Mouse (Mus musculus) embryonic facial prominence, embryonic 12.5 days (tissue): Measurements from ENCODE around the gene Dst. TPM values are rescaled to one million over a fixed set of nuclear protein-coding genes. Genes with fewer than 3 reads are reported as not detected.

Experiments
- ATAC-seq: fragments of 200-750 bp; cut with Nextera tagmentation; 2 replicates; pipeline ENCODE4 v1.8.0; 2017; ENCODE audit not compliant: insufficient number of reproducible peaks, insufficient read depth, low FRiP score, low TSS enrichment
- H3K27ac ChIP-seq: fragments of 300-500 bp; sonication (generic); 2 replicates; pipeline ENCODE4 v1.5.1; 2016; ENCODE audit warnings: mild to moderate bottlenecking
- H3K27me3 ChIP-seq: fragments of 300-500 bp; sonication (generic); 2 replicates; pipeline ENCODE4 v1.6.1; 2016; ENCODE audit warnings: mild to moderate bottlenecking, moderate library complexity
- H3K36me3 ChIP-seq: fragments of 300-500 bp; sonication (generic); 2 replicates; pipeline ENCODE4 v1.6.1; 2016; ENCODE audit warnings: mild to moderate bottlenecking
- H3K4me1 ChIP-seq: fragments of 300-500 bp; sonication (generic); 2 replicates; pipeline ENCODE4 v1.6.1; 2016
- H3K4me2 ChIP-seq: fragments of 300-500 bp; sonication (generic); replicated peaks from 2 replicates; pipeline ENCODE4 v1.6.1; 2016; ENCODE audit warnings: mild to moderate bottlenecking, moderate library complexity
- H3K4me3 ChIP-seq: fragments of 300-500 bp; sonication (generic); 2 replicates; pipeline ENCODE4 v1.5.1; 2016; ENCODE audit warnings: mild to moderate bottlenecking
- H3K9ac ChIP-seq: fragments of 300-500 bp; sonication (generic); 2 replicates; pipeline ENCODE4 v1.6.1; 2016; ENCODE audit warnings: mild to moderate bottlenecking, moderate library complexity
- H3K9me3 ChIP-seq: fragments of 300-500 bp; sonication (generic); 2 replicates; pipeline ENCODE4 v1.6.1; 2016; ENCODE audit warnings: mild to moderate bottlenecking, moderate library complexity
- WGBS: fragments of 180-500 bp; shearing (Covaris S2); methylation state at CpG from one replicate; pipeline ENCODE4 v1.1.7; 2016; 5-methylcytosine and 5-hydroxymethylcytosine counted together
- polyA plus RNA-seq: library from polyadenylated mRNA; unstranded; fragments of >200 nt; fragmentation: Nextera tagmentation; extraction: Ambion mirVana; gene quantifications from 2 replicates; pipeline ENCODE4 v1.2.1, GENCODE M21; 2016

Dst gene
- polyA plus RNA-seq, 1 experiment from 2014 or later: 25.8 TPM

DNA sequence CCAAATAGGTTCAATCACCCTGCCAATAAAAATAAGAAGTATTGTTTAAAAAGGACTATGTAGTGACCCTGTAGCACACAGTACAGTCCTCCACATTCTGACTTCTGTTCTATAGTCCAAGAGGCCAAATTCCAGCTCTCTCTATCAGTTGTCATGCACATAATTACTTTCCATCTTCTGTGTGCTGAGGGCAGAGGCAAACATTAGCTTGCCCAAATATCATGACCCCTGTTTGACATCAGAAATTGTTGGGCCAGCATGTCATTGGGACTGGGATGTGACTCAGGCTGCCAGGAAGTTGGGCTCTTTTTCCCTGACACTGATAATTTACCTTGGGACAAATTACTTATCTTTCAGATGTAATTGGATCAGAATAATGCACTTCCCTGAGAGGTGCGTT lies 214.9 kb downstream of the Dst start:
- Histone ChIP-seq H3K27me3 (no peaks in the 10 kb centered on the region), H3K4me2 (no peak overlapping the region), H3K9me3 (no peaks in the 10 kb centered on the region), H3K9ac (no peak overlapping the region), H3K27ac (no peak overlapping the region), H3K36me3 (no peaks in the 10 kb centered on the region), H3K4me3 (no peak overlapping the region), H3K4me1 (peaks cover 11% of the 10 kb centered on the region; the same call in 1 of the 2 replicates)
- WGBS: 60% methylated on average over 1 of the region's 1 CpGs
- ATAC-seq: no peak

DNA sequence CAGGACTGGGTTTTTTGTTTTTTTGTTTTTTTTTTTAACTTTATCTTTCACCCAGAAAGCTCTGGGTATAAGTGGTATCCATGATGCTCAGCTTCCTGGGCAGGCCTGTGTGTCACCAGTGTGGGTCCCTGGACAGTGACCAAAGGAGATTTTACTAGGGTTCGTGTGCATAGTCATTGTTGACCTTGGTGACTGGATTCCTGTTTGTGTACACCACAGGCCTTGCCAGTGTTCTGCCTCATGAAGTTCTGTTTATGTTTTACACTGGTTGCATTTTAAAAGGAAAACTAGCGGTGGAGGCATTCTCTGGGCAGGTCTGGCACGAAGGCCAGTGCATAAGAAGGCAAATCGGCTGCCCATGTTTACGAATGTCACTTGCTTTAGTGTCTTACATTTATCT lies 215.3 kb downstream of the Dst start:
- no peak for ATAC-seq
- H3K4me1 ChIP-seq: peaks cover 11% of the 10 kb centered on the region; the same call in 1 of the 2 replicates
- no peak overlapping the region for H3K4me3 ChIP-seq
- 88% methylated on average over 5 of the region's 5 CpGs for WGBS
- no peak overlapping the region for H3K4me2 ChIP-seq
- H3K9ac ChIP-seq: no peak overlapping the region
- no peaks in the 10 kb centered on the region for H3K27me3 ChIP-seq
- no peaks in the 10 kb centered on the region for H3K9me3 ChIP-seq
- no peak overlapping the region for H3K27ac ChIP-seq
- no peaks in the 10 kb centered on the region for H3K36me3 ChIP-seq

DNA sequence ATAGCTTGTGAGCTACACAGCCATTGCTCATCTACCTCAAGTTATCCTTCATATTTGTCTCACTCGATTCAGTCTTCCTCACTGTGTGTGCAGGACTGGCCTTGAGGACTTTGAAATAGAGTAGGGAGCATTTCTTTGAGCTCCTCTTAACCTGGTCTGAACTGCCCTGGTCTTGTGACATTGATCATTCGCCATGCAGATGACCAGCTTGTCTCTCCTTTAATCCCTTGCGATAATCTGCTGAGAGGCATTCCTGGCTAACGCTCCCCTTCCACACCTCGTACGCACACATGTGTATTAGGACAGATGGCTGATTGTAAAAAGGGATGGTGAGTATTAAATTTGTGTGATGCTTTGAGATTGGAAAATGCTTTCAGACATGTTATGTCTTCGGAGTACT lies 216.4 kb downstream of the Dst start:
- no peak for ATAC-seq
- peaks cover 11% of the 10 kb centered on the region; the same call in 1 of the 2 replicates for H3K4me1 ChIP-seq
- no peaks in the 10 kb centered on the region for H3K36me3 ChIP-seq
- 93% methylated on average over 7 of the region's 7 CpGs for WGBS
- H3K4me2 ChIP-seq: no peak overlapping the region
- H3K9me3 ChIP-seq: no peaks in the 10 kb centered on the region
- H3K4me3 ChIP-seq: no peak overlapping the region
- H3K27ac ChIP-seq: no peak overlapping the region
- no peak overlapping the region for H3K9ac ChIP-seq
- H3K27me3 ChIP-seq: no peaks in the 10 kb centered on the region

DNA sequence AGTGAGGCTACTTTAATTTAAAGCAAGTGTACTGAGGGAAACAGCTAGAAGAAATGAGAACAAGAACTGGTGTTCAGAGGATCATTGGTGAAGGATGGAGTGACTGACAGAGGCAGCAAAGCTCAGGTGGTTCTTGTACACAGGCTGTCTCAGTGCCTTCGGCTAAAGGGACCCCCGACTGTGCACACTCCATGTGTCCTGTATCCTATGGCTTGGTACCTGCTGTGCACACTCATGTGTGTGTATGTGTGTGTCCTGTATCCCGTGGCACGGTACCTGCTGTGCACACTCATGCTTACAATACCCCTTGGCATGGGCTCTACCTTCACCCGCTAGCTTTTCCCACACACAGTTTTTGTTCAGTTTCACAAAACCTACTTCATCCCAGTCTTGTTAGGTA lies 217.1 kb downstream of the Dst start:
- WGBS: 91% methylated on average over 5 of the region's 5 CpGs
- Histone ChIP-seq H3K4me2 (no peak overlapping the region), H3K27me3 (no peaks in the 10 kb centered on the region), H3K36me3 (no peaks in the 10 kb centered on the region), H3K4me3 (no peak overlapping the region), H3K9ac (no peak overlapping the region), H3K4me1 (peaks cover 11% of the 10 kb centered on the region; the same call in 1 of the 2 replicates), H3K27ac (no peak overlapping the region), H3K9me3 (no peaks in the 10 kb centered on the region)
- ATAC-seq: no peak

DNA sequence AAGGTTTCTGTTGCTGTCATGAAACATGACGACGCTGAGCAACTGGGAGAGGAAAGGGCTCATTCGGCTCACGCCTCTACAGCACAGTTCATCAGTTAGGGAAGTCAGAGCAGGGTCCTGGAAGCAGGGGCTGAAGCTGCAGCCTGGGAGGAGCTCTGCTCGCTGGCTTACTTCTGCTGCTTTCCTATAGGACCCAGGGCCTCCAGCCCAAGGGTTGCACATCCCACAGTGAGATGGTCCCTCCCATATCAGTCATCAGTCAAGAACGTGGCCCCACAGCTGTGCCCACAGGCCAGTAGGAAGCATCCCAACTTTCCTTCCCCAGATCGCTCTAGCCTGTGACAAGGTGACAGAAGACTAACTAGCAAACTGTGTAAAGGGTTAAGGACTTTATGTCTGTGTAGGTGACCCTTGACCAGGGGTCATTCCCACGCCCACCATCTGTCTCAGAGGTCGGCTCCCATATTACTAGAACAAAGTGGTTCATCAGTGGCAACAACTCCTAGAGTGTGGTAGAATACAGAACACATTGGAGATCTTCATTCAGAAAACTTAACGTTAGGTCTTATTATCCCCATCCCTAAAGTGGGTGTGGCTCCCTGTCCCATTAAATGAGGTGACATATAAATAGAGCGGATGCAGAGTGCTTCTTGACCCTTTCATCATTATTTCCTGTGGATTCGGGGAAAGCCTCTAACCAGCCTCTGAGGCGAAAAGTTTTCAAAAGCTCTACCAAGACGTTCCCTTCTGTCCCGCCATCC lies 219.9 kb downstream of the Dst start:
- 68% methylated on average over 15 of the region's 15 CpGs for WGBS
- Histone ChIP-seq H3K27ac (no peak overlapping the region), H3K36me3 (no peaks in the 10 kb centered on the region), H3K9me3 (no peaks in the 10 kb centered on the region), H3K27me3 (no peaks in the 10 kb centered on the region), H3K9ac (no peak overlapping the region), H3K4me3 (no peak overlapping the region), H3K4me2 (no peak overlapping the region), H3K4me1 (no peaks in the 10 kb centered on the region)
- ATAC-seq: no peak

DNA sequence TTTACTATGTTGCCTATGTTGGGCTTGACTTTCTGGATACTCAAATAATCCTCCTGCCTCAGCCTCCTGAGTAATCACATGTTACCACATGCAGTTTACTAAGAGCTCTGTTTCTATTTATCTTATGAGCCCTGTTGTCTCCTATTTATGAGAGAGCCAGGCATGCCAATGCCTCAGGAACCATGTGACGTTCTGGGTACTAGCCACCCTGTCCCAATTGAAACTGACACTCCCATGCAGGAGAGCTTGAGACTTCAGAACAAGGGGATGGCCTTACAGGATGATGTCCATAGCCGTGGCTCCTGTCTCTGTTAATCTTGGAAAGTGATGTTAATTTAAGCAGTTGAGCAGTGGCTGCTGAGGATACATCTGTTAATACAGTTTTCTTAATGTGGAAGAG lies 220.8 kb downstream of the Dst start:
- WGBS: 80% methylated on average over 2 of the region's 2 CpGs
- no peak for ATAC-seq
- Histone ChIP-seq H3K27ac (no peak overlapping the region), H3K9ac (no peak overlapping the region), H3K4me3 (no peak overlapping the region), H3K27me3 (no peaks in the 10 kb centered on the region), H3K4me1 (no peaks in the 10 kb centered on the region), H3K36me3 (no peaks in the 10 kb centered on the region), H3K4me2 (no peak overlapping the region), H3K9me3 (no peaks in the 10 kb centered on the region)

DNA sequence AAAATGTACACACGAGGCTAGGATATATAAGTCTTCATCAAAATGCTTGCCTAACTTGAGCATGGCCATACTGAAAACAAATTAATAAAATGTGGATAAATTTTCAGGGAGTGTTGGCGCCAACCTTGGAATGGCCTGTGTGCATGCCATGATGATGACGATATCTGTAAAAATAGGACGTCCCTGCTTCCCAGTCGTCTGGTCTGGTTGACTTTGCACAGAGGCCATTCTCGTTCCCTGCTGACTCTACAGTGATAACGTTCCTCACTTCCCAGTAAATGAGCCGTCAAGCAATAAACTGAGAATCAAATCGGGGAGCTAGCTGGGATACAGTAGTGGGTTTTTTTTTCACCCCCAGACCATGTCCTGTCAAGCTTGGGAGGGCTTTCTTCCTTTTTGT lies 221.7 kb downstream of the Dst start:
- no peaks in the 10 kb centered on the region for H3K27me3 ChIP-seq
- no peaks in the 10 kb centered on the region for H3K36me3 ChIP-seq
- no peak overlapping the region for H3K27ac ChIP-seq
- WGBS: 83% methylated on average over 9 of the region's 9 CpGs
- H3K4me3 ChIP-seq: no peak overlapping the region
- no peaks in the 10 kb centered on the region for H3K9me3 ChIP-seq
- no peak overlapping the region for H3K4me2 ChIP-seq
- H3K4me1 ChIP-seq: no peaks in the 10 kb centered on the region
- no peak overlapping the region for H3K9ac ChIP-seq
- ATAC-seq: no peak

DNA sequence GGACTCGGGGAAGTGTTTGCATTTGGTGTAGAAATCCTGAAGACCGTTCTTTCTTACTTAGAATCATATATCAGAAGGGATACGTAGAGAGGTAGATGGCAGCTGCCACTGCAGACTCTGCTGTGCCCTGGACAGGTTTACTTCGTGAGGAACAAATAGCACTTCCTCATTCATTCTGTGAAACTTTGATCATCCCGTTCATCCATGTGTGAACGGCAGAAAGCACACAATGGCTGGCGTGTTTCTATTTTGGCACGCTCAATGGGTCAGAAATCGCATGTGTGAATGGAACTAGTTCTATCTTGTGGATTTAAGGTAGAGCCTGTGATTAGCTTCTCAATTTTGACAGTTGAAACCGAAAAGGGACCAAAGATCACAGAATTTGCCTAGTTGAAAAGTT lies 222.8 kb downstream of the Dst start:
- ATAC-seq: no peak
- H3K4me3 ChIP-seq: no peak overlapping the region
- WGBS: 85% methylated on average over 10 of the region's 10 CpGs

DNA sequence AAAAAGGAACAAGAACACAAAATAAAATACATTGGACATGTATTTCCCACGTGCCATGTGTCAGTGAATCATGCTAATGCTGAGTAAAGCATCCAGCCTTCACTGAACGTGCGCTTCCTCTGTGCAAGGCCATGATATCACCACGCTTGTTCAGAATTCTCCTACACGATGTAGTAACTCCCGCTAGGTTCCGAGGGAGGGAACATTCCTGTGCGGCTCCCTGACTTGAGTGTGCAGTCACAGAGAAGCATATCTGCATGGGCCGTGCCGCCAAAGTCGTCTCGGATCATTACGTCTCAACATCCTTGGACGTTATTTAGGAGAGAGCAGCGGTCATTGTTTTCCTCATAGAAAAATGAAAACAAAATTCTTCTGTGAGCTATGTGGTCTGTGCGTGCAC lies 224.8 kb downstream of the Dst start:
- Histone ChIP-seq H3K27ac (no peak overlapping the region), H3K9me3 (no peaks in the 10 kb centered on the region), H3K36me3 (no peaks in the 10 kb centered on the region), H3K9ac (no peak overlapping the region), H3K4me1 (no peaks in the 10 kb centered on the region), H3K27me3 (no peaks in the 10 kb centered on the region), H3K4me2 (no peak overlapping the region), H3K4me3 (no peak overlapping the region)
- WGBS: 88% methylated on average over 16 of the region's 16 CpGs
- no peak for ATAC-seq

More for the DNA sequence above, 222.8 kb downstream of the Dst start:
- H3K4me1 ChIP-seq: no peaks in the 10 kb centered on the region
- no peaks in the 10 kb centered on the region for H3K27me3 ChIP-seq
- H3K4me2 ChIP-seq: no peak overlapping the region
- H3K27ac ChIP-seq: no peak overlapping the region
- H3K9me3 ChIP-seq: no peaks in the 10 kb centered on the region
- no peaks in the 10 kb centered on the region for H3K36me3 ChIP-seq
- no peak overlapping the region for H3K9ac ChIP-seq

DNA sequence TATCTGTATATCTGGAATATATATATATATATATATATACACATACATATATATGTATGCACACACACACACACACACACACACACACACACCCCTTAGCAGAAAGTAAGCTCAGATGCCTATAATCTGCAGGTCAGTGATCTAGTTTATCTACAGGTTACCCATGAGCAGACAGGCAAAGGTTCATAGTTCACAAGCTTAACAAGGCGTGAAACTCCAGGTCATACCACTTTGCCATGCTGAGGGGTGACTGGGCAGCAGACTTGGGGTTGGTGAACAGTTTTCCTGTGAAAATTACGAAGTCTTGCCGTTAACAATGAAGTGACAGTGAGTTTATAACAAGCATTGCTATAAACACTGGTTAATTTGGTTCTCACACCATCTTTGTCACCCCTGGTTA lies 227.5 kb downstream of the Dst start:
- WGBS: 92% methylated on average over 3 of the region's 3 CpGs
- ATAC-seq: no peak
- H3K36me3 ChIP-seq: no peaks in the 10 kb centered on the region
- no peak overlapping the region for H3K9ac ChIP-seq
- no peak overlapping the region for H3K27ac ChIP-seq
- H3K4me3 ChIP-seq: no peak overlapping the region
- H3K9me3 ChIP-seq: no peaks in the 10 kb centered on the region
- no peak overlapping the region for H3K4me2 ChIP-seq
- H3K27me3 ChIP-seq: no peaks in the 10 kb centered on the region
- H3K4me1 ChIP-seq: peaks cover 2% of the 10 kb centered on the region; the same call in 1 of the 2 replicates

DNA sequence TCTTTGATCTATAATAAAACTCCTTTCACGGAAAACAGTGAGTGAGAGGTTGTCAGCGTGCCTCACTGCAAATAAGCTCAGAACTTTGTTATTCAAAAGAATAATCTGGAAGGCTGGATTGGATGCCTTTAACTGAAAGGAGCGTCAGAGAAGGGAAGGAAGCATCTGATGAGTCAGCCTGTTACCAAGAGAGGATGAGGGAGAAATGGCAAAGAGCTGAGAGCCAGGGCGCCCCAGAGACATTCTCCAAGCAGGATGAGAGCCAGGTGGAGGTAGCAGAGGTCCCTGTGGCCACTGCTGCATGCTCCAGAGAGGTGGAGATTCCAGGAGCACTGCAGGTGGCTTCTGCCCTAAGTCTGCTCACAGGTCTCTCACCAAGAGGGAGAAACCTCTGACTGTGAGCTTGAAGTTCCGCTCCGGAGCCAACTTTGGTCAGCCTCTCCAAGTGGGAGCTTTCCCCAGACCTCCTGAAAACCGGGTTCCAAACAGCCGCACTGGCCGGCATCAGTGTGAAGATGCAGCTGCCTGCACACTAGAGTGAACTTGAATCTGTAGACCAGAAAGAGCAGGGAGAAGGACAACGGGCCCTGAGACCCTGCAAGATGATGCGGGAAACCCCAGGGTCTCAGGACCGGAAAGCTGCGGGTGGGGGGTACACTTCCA lies 231.3 kb downstream of the Dst start:
- Histone ChIP-seq H3K4me1 (peaks cover 11% of the 10 kb centered on the region), H3K9ac (no peak overlapping the region), H3K36me3 (no peaks in the 10 kb centered on the region), H3K27ac (no peak overlapping the region), H3K27me3 (no peaks in the 10 kb centered on the region), H3K4me2 (no peak overlapping the region), H3K4me3 (no peak overlapping the region), H3K9me3 (no peaks in the 10 kb centered on the region)
- no peak for ATAC-seq
- WGBS: 69% methylated on average over 13 of the region's 13 CpGs

DNA sequence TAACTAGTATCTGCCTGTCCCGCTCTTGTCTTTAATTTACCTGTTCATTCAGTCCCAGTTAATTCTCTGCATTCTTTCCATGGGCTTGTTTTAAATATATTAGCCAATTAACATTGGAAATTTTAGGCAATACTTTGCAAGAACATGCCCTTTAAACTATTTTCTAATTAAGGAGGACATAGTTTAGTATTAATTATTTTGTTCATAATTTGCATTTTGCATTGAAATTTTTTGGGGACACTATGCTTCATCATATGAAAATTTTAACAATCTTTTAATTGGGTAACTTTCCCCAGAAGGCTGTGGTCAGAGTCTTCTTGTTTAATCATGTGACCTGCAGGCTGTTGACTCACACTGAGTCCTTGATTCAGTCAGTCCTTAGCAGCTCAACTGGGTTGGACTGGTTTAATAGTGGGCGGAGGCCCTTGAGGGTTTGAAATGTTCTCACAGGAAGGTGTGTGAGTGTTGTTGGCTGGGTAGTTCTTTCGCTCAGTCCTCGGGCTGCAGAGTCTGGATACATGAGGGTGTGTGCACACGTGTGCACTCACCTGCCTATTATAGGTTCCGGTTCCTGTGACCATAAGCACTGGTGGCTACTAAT lies 231.9 kb downstream of the Dst start:
- peaks cover 11% of the 10 kb centered on the region for H3K4me1 ChIP-seq
- whole genome bisulfite sequencing: 70% methylated on average over 6 of the region's 6 CpGs
- no peaks in the 10 kb centered on the region for H3K27me3 ChIP-seq
- H3K4me3 ChIP-seq: no peak overlapping the region
- no peaks in the 10 kb centered on the region for H3K36me3 ChIP-seq
- no peak overlapping the region for H3K4me2 ChIP-seq
- ATAC-seq: no peak
- no peaks in the 10 kb centered on the region for H3K9me3 ChIP-seq
- no peak overlapping the region for H3K27ac ChIP-seq
- no peak overlapping the region for H3K9ac ChIP-seq
